Mouse (Mus musculus) liver, embryonic 11.5 days (tissue): ENCODE results near the gene Cd302. TPM values are rescaled to one million over a fixed set of nuclear protein-coding genes. Genes with fewer than 3 reads are reported as not detected.

ENCODE experiments used
- ATAC-seq: fragments of 200-750 bp; cut with Nextera tagmentation; replicated peaks from 2 replicates; pipeline ENCODE4 v1.8.0; 2017; ENCODE audit warnings: moderate number of reproducible peaks, mild to moderate bottlenecking, moderate TSS enrichment, moderate library complexity; ENCODE audit not compliant: low FRiP score
- DNase-seq: peaks from one replicate; pipeline ENCODE4 v3.0.0-alpha.2; 2017; ENCODE audit warnings: low spot score
- H3K27ac ChIP-seq: fragments of 300-500 bp; sonication (generic); 2 replicates; pipeline ENCODE4 v1.5.1; 2014; ENCODE audit warnings: mild to moderate bottlenecking, low read depth, low read length, control low read depth
- H3K27me3 ChIP-seq: fragments of 300-500 bp; sonication (generic); replicated peaks from 2 replicates; pipeline ENCODE4 v1.6.1; 2014; ENCODE audit warnings: low read length, mixed read lengths; ENCODE audit not compliant: control insufficient read depth, insufficient read depth
- H3K36me3 ChIP-seq: fragments of 300-500 bp; sonication (generic); 2 replicates; pipeline ENCODE4 v1.6.1; 2014; ENCODE audit warnings: mild to moderate bottlenecking, low read length, moderate library complexity, mixed read lengths; ENCODE audit not compliant: control insufficient read depth, insufficient read depth
- H3K4me1 ChIP-seq: fragments of 300-500 bp; sonication (generic); replicated peaks from 2 replicates; pipeline ENCODE4 v1.6.1; 2014; ENCODE audit warnings: low read length, mixed read lengths; ENCODE audit not compliant: control insufficient read depth, insufficient read depth
- H3K4me2 ChIP-seq: fragments of 300-500 bp; sonication (generic); 2 replicates; pipeline ENCODE4 v1.6.1; 2014; ENCODE audit warnings: mild to moderate bottlenecking, control low read depth, moderate library complexity
- H3K4me3 ChIP-seq: fragments of 300-500 bp; sonication (generic); 2 replicates; pipeline ENCODE4 v1.5.1; 2014; ENCODE audit warnings: low read depth, low read length, control low read depth
- H3K9ac ChIP-seq: fragments of 300-500 bp; sonication (generic); 2 replicates; pipeline ENCODE4 v1.6.1; 2014; ENCODE audit warnings: low read depth, low read length, control low read depth
- H3K9me3 ChIP-seq: fragments of 300-500 bp; sonication (generic); 2 replicates; pipeline ENCODE4 v1.6.1; 2016; ENCODE audit warnings: low read length, inconsistent platforms, mixed read lengths; ENCODE audit not compliant: control insufficient read depth
- WGBS: fragments of 180-500 bp; shearing (Covaris S2); extraction: QIAGEN DNeasy Blood & Tissue Kit; methylation state at CpG from one replicate; pipeline ENCODE4 v1.1.7; 2014; 5-methylcytosine and 5-hydroxymethylcytosine counted together
- polyA plus RNA-seq: library from polyadenylated mRNA; unstranded; fragments of >200 nt; fragmentation: Nextera tagmentation; extraction: Ambion mirVana; gene quantifications from 2 replicates; pipeline ENCODE4 v1.2.1, GENCODE M21; 2014

Cd302 gene
- polyA plus RNA-seq, 1 experiment from 2014 or later: 37.4 TPM

DNA sequence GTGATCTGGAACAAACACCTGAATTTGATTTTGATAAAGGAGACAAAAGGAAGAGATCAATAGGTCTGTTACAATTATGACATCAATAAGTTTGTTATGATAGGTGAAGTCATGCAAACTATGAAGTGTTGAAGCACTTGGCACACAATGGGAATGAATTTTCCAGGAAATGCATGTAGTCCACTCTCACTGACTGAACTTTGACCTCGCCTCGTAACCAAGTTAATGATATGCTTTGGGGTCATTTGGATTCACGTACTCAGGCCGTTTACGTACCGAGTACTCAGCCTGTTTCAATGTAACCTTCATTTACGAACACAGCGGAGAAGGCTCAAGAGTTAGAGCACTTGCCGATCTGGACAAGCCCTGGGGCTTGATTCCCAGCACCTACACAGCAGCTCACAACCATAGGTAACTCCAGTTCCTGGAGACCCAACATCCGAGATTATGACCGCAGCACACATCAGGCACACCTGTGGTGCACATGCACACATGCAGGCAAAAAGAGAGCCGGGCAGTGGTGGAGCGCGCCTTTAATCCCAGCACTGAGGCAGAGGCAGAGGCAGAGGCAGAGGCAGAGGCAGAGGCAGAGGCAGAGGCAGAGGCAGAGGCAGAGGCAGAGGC lies 14.3 kb downstream of the Cd302 start:
- H3K4me1 ChIP-seq: no peaks in the 10 kb centered on the region; the same call in 1 of the 2 replicates
- no peak for ATAC-seq
- no peaks in the 10 kb centered on the region for H3K27me3 ChIP-seq
- no peak overlapping the region for H3K9ac ChIP-seq
- H3K4me2 ChIP-seq: no peak overlapping the region
- no peak overlapping the region for H3K27ac ChIP-seq
- no peaks in the 10 kb centered on the region for H3K9me3 ChIP-seq
- H3K4me3 ChIP-seq: no peak overlapping the region
- no peak for DNase-seq
- H3K36me3 ChIP-seq: no peaks in the 10 kb centered on the region; the same call in 1 of the 2 replicates
- WGBS: 85% methylated on average over 14 of the region's 14 CpGs

DNA sequence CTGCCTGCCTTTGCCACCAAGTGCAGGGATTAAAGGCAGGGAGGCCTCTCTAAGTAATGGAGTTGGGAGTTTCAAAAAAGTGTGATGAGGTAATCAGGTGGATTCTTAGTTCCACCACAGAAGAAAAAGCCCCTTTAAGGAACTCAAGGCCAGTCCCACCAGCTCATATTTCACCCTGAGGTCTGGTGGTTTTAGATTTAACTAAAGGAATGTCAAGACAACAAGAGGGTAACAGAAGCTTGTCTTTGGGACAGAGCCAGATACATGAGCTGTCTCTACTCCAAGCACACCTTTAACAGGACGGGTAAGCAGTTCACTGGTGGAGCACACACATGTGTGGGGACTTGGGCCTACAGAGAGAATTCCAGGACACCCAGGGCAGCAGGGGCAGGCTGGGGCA lies 16.7 kb downstream of the Cd302 start:
- 65% methylated on average over 1 of the region's 1 CpGs for WGBS
- Histone ChIP-seq H3K4me1 (no peaks in the 10 kb centered on the region; the same call in 1 of the 2 replicates), H3K4me3 (no peak overlapping the region), H3K27me3 (no peaks in the 10 kb centered on the region), H3K9me3 (no peaks in the 10 kb centered on the region), H3K9ac (no peak overlapping the region), H3K36me3 (no peaks in the 10 kb centered on the region; the same call in 1 of the 2 replicates), H3K4me2 (no peak overlapping the region), H3K27ac (no peak overlapping the region)
- no peak for ATAC-seq
- no peak for DNase-seq

DNA sequence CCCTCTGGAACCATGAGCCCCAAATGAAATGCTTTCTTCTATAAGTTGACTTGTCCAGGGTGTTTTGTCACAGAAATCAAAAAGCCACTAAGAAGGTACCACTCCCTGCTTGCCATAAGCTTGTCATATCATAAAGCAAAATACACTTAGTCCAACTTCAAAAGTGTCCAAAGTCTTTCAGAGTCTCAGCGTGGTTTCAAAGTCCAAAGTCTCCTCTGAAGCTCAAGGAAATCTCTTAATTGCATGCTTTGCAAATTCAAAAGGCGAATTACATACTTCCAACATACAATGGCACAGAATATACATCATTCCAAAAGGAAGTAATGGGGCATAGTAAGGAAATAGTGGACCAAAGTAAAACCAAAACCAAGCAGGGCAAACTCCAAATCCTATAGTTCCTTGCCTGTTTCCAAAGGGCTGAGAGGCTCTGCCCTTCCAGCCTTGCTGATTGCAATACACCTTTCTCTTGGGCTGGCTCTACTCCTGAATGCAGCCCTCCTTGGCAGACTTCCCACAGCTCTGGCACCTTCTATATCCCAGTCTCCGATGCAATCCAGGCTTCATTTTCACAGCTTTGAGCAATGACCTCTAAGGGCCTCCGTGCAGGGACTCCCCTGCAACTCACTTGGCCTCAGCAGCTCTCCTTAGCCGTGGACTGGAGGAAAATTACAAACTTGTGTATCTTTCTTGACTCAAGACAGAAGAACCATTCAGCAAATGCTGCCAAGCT lies 23.5 kb downstream of the Cd302 start:
- DNase-seq: no peak
- Histone ChIP-seq H3K27me3 (no peaks in the 10 kb centered on the region), H3K4me3 (no peak overlapping the region), H3K27ac (no peak overlapping the region), H3K36me3 (peaks cover 2% of the 10 kb centered on the region; the same call in 1 of the 2 replicates), H3K4me1 (no peaks in the 10 kb centered on the region), H3K9ac (no peak overlapping the region), H3K4me2 (no peak overlapping the region), H3K9me3 (no peaks in the 10 kb centered on the region)
- 81% methylated on average over 5 of the region's 5 CpGs for WGBS
- no peak for ATAC-seq

DNA sequence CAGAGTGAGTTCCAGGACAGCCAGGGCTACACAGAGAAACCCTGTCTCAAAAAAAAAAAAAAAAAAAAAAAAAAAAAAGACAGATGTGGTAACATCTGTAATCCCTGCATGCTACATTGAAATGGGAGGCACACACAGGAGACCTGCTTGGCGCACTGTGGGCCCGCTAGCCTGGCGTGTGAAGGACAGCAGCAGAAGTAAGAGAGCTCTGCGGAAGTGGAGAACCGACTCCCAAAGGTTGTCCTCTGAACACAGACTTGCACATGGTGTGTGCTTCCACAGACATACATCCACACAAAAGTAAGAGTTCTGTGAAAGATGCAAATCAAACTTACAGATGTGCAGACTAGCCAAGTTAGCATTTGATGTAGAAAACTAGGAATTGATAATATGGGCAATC lies 25.1 kb downstream of the Cd302 start:
- WGBS: 93% methylated on average over 5 of the region's 5 CpGs
- ATAC-seq (no peak), DNase-seq (no peak)
- no peaks in the 10 kb centered on the region for H3K4me1 ChIP-seq
- H3K27me3 ChIP-seq: no peaks in the 10 kb centered on the region
- no peaks in the 10 kb centered on the region for H3K9me3 ChIP-seq
- no peak overlapping the region for H3K27ac ChIP-seq
- no peak overlapping the region for H3K4me2 ChIP-seq
- H3K4me3 ChIP-seq: no peak overlapping the region
- peaks cover 2% of the 10 kb centered on the region; the same call in 1 of the 2 replicates for H3K36me3 ChIP-seq
- H3K9ac ChIP-seq: no peak overlapping the region

DNA sequence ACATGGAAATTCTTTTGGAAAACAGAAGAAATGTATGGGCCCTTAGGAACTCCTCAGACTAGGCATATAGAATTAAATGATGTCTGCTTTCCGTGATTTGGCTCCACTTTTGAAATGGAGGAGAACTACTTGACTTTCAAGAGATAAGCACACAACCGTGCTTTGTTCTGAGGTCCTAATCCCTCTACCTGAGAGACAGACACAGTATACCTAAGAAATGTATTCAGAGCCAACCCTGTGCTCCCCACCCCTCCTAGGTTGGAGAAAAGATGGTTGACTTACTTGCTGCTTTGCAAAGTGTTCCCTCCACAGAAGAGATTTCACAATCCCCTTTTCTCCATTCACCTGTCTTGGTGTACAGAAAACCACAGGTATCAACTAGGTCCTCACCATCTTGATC lies 27.5 kb downstream of the Cd302 start:
- Histone ChIP-seq H3K9me3 (no peaks in the 10 kb centered on the region), H3K9ac (no peak overlapping the region), H3K4me1 (no peaks in the 10 kb centered on the region), H3K27me3 (no peaks in the 10 kb centered on the region), H3K4me3 (no peak overlapping the region), H3K27ac (no peak overlapping the region), H3K4me2 (no peak overlapping the region), H3K36me3 (peaks cover 3% of the 10 kb centered on the region; the same call in 1 of the 2 replicates)
- DNase-seq (no peak), ATAC-seq (no peak)
- WGBS: 79% methylated on average over 2 of the region's 2 CpGs

DNA sequence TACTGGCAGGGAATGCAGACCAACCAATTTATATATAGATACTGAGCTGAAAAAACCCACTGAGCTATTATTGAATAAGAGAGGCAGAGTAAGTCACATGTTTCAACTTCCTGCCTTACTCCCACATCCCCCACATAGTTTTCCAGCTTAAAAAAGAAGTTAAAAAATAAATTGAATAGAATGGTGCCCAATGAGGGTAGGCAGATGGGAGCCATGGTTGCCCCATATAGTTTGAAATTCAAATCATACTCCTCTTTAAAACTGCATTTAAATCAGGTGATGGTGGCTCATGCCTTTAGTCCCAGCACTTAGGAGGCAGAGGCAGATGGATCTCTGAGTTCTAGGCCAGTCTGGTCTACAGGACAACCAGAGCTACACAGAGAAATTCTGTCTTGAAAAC lies 30.8 kb downstream of the Cd302 start:
- no peaks in the 10 kb centered on the region for H3K4me1 ChIP-seq
- ATAC-seq: no peak
- H3K27me3 ChIP-seq: no peaks in the 10 kb centered on the region
- H3K4me2 ChIP-seq: no peak overlapping the region
- H3K9me3 ChIP-seq: no peaks in the 10 kb centered on the region
- H3K4me3 ChIP-seq: no peak overlapping the region
- no peak overlapping the region for H3K27ac ChIP-seq
- H3K9ac ChIP-seq: no peak overlapping the region
- H3K36me3 ChIP-seq: peaks cover 8% of the 10 kb centered on the region; the same call in 1 of the 2 replicates
- no peak for DNase-seq

DNA sequence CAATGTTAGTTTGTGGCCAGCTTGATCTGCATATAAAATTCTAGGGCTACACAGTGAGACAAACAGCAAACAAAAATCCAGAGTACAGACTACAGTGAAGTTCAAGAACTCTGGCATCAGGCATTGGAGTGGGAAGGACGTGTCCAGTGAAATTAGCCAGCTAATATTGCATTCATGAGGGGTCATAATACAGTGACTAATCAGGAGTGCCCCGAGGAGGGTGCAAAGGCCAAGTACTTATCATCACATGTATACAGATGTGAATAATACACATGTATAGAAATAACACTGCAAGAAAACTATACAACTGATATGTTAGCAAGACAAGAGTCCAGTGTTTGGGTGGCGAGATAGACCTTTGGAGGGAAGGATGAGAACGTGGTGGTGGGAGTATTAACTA lies 31.5 kb downstream of the Cd302 start:
- no peaks in the 10 kb centered on the region for H3K9me3 ChIP-seq
- H3K9ac ChIP-seq: no peak overlapping the region
- no peak overlapping the region for H3K27ac ChIP-seq
- H3K4me1 ChIP-seq: no peaks in the 10 kb centered on the region
- H3K36me3 ChIP-seq: peaks cover 8% of the 10 kb centered on the region; the same call in 1 of the 2 replicates
- ATAC-seq (no peak), DNase-seq (no peak)
- H3K27me3 ChIP-seq: no peaks in the 10 kb centered on the region
- no peak overlapping the region for H3K4me3 ChIP-seq
- no peak overlapping the region for H3K4me2 ChIP-seq
- WGBS: 82% methylated on average over 4 of the region's 4 CpGs

DNA sequence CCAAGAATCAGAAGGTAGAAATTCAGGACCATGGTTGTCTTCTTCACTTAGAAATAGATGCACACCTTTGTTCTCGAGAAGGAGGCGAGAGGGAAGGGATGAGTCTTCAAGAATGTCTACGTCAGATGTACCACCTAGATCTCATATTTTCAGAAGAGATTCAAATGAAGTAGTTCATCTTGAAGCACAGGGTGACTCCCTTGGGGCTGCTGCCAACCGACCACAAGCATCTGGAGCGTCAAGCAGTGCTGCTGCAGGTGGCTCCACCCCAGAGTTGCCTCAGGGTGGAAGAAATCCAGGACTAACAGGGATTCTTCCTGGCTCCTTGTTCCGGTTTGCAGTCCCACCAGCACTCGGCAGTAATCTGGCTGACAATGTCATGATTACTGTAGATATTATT lies 49.8 kb downstream of the Cd302 start:
- no peak for ATAC-seq
- H3K36me3 ChIP-seq: peaks cover 38% of the 10 kb centered on the region
- H3K9me3 ChIP-seq: no peaks in the 10 kb centered on the region
- H3K4me2 ChIP-seq: no peak overlapping the region
- WGBS: 94% methylated on average over 7 of the region's 7 CpGs
- no peak for DNase-seq
- H3K4me1 ChIP-seq: no peaks in the 10 kb centered on the region
- no peak overlapping the region for H3K9ac ChIP-seq
- H3K27me3 ChIP-seq: no peaks in the 10 kb centered on the region
- no peak overlapping the region for H3K27ac ChIP-seq
- H3K4me3 ChIP-seq: no peak overlapping the region

DNA sequence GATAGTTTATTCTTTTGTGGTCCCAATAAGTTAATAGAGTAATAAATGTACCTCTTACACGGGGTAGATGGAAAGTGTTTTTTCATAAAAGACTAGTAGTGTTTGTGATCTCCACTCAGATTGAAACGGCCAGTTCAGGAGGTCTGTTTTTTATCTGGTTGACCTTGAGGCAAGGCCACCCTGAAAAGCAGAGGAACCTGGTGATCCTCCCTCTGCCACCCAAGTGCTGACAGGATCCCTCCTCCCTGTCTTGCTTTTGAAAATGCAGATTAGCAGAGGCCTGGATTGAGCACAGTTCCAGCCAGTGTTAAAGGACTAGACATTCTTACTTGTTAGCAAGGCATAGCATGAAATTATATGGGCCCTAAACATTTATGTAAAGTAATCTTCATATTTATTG lies 51.1 kb downstream of the Cd302 start:
- H3K4me1 ChIP-seq: no peaks in the 10 kb centered on the region
- H3K36me3 ChIP-seq: peaks cover 32% of the 10 kb centered on the region
- H3K4me3 ChIP-seq: no peak overlapping the region
- ATAC-seq: no peak
- H3K9me3 ChIP-seq: no peaks in the 10 kb centered on the region
- no peaks in the 10 kb centered on the region for H3K27me3 ChIP-seq
- 54% methylated on average over 2 of the region's 2 CpGs for WGBS
- H3K9ac ChIP-seq: no peak overlapping the region
- no peak overlapping the region for H3K4me2 ChIP-seq
- DNase-seq: no peak
- H3K27ac ChIP-seq: no peak overlapping the region
